Mouse (Mus musculus) myocyte (in vitro differentiated cells): Measurements from ENCODE around the gene Cacna2d2.
A peak's percentile ranks its signal among the peaks of the same experiment; 100 is the strongest.

Source experiments
- MAX ChIP-seq: IDR thresholded peaks from one replicate; pipeline ENCODE4 v1.6.1; 2011; ENCODE audit warnings: low read depth, mild to moderate bottlenecking, control low read depth
- MYOG ChIP-seq, 3 experiments: IDR thresholded peaks; one replicate each; pipeline ENCODE4 v1.6.1; 2011; ENCODE audit warnings: control low read depth in 2 of 3, low read depth in 2 of 3, mild to moderate bottlenecking in 2 of 3; ENCODE audit not compliant: insufficient read length in 2 of 3, control insufficient read depth in 1 of 3, insufficient read depth in 1 of 3
- POLR2A ChIP-seq: IDR thresholded peaks from one replicate; pipeline ENCODE4 v1.6.1; 2011; ENCODE audit warnings: low read depth, mild to moderate bottlenecking, control low read depth, moderate library complexity; ENCODE audit not compliant: insufficient read length
- REST ChIP-seq: IDR thresholded peaks from one replicate; pipeline ENCODE4 v1.6.1; 2011; ENCODE audit warnings: mild to moderate bottlenecking, control low read depth, moderate library complexity; ENCODE audit not compliant: insufficient read depth, insufficient read length

GRCm38 (mm10) chr9:107547026-107547425 is 147.6 kb downstream of the Cacna2d2 start, which contains the start of gene Zmynd10:
- TF ChIP-seq MYOG (IDR thresholded peaks at IDR 0.05; ENCODE audit: control insufficient read depth in 1 of 3, insufficient read depth in 1 of 3, insufficient read length in 2 of 3, low read depth in 2 of 3) (peak in 2 of 3 experiments; percentile 21 to 38), POLR2A (no peak), MAX (no peak), REST (no peak)
